Mouse (Mus musculus) liver, adult 2 months (tissue): Measurements from ENCODE around the gene Pcnx.

Experiments
- CTCF ChIP-seq: fragments of 200-500 bp; IDR thresholded peaks from 2 replicates; pipeline ENCODE4 v1.5.1; 2011; ENCODE audit warnings: low read depth, low read length, control low read depth
- POLR2A ChIP-seq: fragments of 200-500 bp; IDR thresholded peaks from 2 replicates; pipeline ENCODE4 v1.6.1; 2011; ENCODE audit warnings: low read length, control low read depth; ENCODE audit not compliant: insufficient read depth; ENCODE audit errors: extremely low read depth

DNA sequence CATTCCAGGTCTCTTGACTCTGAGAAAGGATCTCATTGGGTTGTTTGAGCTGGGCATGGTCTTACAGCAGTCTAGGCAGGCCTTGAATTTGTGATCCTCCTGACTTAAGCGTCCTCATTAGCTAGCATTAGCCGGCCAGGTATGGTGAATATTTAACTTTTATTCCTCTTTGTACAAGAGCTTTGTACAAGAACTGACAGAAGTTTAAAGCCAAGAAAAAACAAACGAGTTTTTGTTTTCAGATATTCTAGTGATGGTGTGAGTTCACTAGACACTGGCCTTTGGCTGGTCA, 24.2 kb downstream of the Pcnx start:
- TF ChIP-seq CTCF (no peak), POLR2A (no peak)
